Mouse (Mus musculus): ENCODE measurements around the gene Gm20605. TPM values are rescaled to one million over a fixed set of nuclear protein-coding genes. Genes with fewer than 3 reads are reported as not detected.

Gm20605 gene
- polyA plus RNA-seq, 1 experiment from 2014 or later = 18.4 TPM

Other genes with a start within 250 kb of the Gm20605 start
- gene Zan, start 152.1 kb upstream of the Gm20605 start, polyA plus RNA-seq (2015; fragmentation: Nextera tagmentation; extraction: Ambion mirVana) = 0.11 and 0.17 TPM in 2 replicates
- 51.2 and 53.0 TPM in 2 replicates for gene Pop7, start 126.7 kb upstream of the Gm20605 start, polyA plus RNA-seq (2015; fragmentation: Nextera tagmentation; extraction: Ambion mirVana)
- gene Gigyf1, start 110.6 kb upstream of the Gm20605 start, polyA plus RNA-seq (2015; fragmentation: Nextera tagmentation; extraction: Ambion mirVana) = 11.9 and 12.2 TPM in 2 replicates
- gene Epo, start 95.9 kb upstream of the Gm20605 start, polyA plus RNA-seq (2015; fragmentation: Nextera tagmentation; extraction: Ambion mirVana) = 0.24 and 0.36 TPM in 2 replicates
- 358 and 388 TPM in 2 replicates for gene Gnb2, start 95.7 kb upstream of the Gm20605 start, polyA plus RNA-seq (2015; fragmentation: Nextera tagmentation; extraction: Ambion mirVana)
- 0.40 and 0.96 TPM in 2 replicates for gene Actl6b, start 75.7 kb upstream of the Gm20605 start, polyA plus RNA-seq (2015; fragmentation: Nextera tagmentation; extraction: Ambion mirVana)
- gene Tfr2, start 59.3 kb upstream of the Gm20605 start, polyA plus RNA-seq (2015; fragmentation: Nextera tagmentation; extraction: Ambion mirVana) = 0.23 and 0.57 TPM in 2 replicates
- gene Mospd3, start 28.1 kb upstream of the Gm20605 start, polyA plus RNA-seq (2015; fragmentation: Nextera tagmentation; extraction: Ambion mirVana) = 25.2 and 28.6 TPM in 2 replicates
- gene Pcolce, start 15.4 kb upstream of the Gm20605 start, polyA plus RNA-seq (2015; fragmentation: Nextera tagmentation; extraction: Ambion mirVana) = 150 and 156 TPM in 2 replicates
- gene Fbxo24, start 173 bp upstream of the Gm20605 start, polyA plus RNA-seq (2015; fragmentation: Nextera tagmentation; extraction: Ambion mirVana) = 0.09 and 0.13 TPM in 2 replicates
- 39.5 and 51.8 TPM in 2 replicates for gene Lrch4, start 54 bp upstream of the Gm20605 start, polyA plus RNA-seq (2015; fragmentation: Nextera tagmentation; extraction: Ambion mirVana)
- 11.7 and 13.3 TPM in 2 replicates for gene Sap25, start 12.2 kb downstream of the Gm20605 start, polyA plus RNA-seq (2015; fragmentation: Nextera tagmentation; extraction: Ambion mirVana)
- gene Irs3, start 16.5 kb downstream of the Gm20605 start, polyA plus RNA-seq (2015; fragmentation: Nextera tagmentation; extraction: Ambion mirVana) = 0.94 and 1.4 TPM in 2 replicates
- gene Agfg2, start 55.6 kb downstream of the Gm20605 start, polyA plus RNA-seq (2015; fragmentation: Nextera tagmentation; extraction: Ambion mirVana) = 17.2 and 21.1 TPM in 2 replicates
- 2.1 and 2.2 TPM in 2 replicates for gene Nyap1, start 112.4 kb downstream of the Gm20605 start, polyA plus RNA-seq (2015; fragmentation: Nextera tagmentation; extraction: Ambion mirVana)
- gene Tsc22d4, start 116.6 kb downstream of the Gm20605 start, polyA plus RNA-seq (2015; fragmentation: Nextera tagmentation; extraction: Ambion mirVana) = 126 and 129 TPM in 2 replicates
- 26.0 and 32.1 TPM in 2 replicates for gene Ppp1r35, start 149.7 kb downstream of the Gm20605 start, polyA plus RNA-seq (2015; fragmentation: Nextera tagmentation; extraction: Ambion mirVana)
- gene Mepce, start 158.5 kb downstream of the Gm20605 start, polyA plus RNA-seq (2015; fragmentation: Nextera tagmentation; extraction: Ambion mirVana) = 11.0 and 11.2 TPM in 2 replicates
- gene Zcwpw1, start 158.6 kb downstream of the Gm20605 start, polyA plus RNA-seq (2015; fragmentation: Nextera tagmentation; extraction: Ambion mirVana) = 24.8 and 31.8 TPM in 2 replicates
- gene Pilra, start 207.1 kb downstream of the Gm20605 start, polyA plus RNA-seq (2015; fragmentation: Nextera tagmentation; extraction: Ambion mirVana) = 0.67 and 2.0 TPM in 2 replicates
- gene Pilrb1, start 228.9 kb downstream of the Gm20605 start, polyA plus RNA-seq (2015; fragmentation: Nextera tagmentation; extraction: Ambion mirVana) = 0.47 TPM in 1 of 2 replicates, not detected in the other
- 0.40 and 1.0 TPM in 2 replicates for gene Pilrb2, start 242.6 kb downstream of the Gm20605 start, polyA plus RNA-seq (2015; fragmentation: Nextera tagmentation; extraction: Ambion mirVana)

Data from kidney, embryonic 16.5 days (tissue).